Mouse (Mus musculus) cerebral cortex, adult 2 months (tissue): ENCODE data around the gene Aldh8a1.

Experiments
- WGBS: fragments of 180-500 bp; shearing (Covaris S2); methylation state at CpG from one replicate; pipeline ENCODE4 v1.1.7; 2018; 5-methylcytosine and 5-hydroxymethylcytosine counted together

Aldh8a1 gene

DNA sequence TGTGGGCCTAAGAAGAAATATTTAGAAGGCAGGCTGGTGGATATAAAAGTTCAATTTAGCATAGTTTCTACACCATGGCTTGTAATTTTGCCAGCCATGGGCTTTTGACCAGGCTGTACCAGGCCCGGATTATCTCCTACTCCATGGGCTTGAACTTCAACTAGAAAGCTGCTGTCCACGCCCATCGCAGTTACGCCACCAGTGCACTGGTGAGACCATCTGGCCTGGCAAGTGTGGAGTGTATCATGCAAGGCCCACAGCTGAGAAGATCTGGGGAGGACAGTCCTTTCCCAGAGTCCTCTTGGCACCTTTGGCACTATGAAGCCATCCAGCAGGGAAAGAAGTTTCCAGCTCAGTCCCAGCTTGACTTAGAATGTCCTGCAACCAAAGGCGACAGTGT, 39.1 kb downstream of the Aldh8a1 start:
- WGBS = 90% methylated on average over 5 of the region's 5 CpGs

DNA sequence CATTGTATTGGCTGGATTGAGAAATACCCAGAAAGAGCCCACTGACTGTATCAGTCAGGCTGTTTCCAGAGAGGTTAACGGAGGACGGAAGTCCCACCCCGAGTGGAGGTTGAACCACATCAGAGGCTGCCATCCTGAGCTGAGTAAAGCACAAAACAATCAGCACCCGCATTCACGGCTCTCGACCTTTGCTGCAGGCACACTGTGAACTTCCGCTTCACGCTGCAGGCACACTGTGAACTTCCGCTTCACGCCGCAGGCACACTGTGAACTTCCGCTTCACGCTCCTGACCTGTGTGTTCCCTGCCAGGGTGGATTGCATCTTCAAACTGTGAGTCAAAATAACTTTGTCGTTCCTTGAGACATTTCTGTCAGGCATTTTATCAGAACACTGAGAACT, 42.1 kb downstream of the Aldh8a1 start:
- WGBS = 76% methylated on average over 14 of the region's 14 CpGs

DNA sequence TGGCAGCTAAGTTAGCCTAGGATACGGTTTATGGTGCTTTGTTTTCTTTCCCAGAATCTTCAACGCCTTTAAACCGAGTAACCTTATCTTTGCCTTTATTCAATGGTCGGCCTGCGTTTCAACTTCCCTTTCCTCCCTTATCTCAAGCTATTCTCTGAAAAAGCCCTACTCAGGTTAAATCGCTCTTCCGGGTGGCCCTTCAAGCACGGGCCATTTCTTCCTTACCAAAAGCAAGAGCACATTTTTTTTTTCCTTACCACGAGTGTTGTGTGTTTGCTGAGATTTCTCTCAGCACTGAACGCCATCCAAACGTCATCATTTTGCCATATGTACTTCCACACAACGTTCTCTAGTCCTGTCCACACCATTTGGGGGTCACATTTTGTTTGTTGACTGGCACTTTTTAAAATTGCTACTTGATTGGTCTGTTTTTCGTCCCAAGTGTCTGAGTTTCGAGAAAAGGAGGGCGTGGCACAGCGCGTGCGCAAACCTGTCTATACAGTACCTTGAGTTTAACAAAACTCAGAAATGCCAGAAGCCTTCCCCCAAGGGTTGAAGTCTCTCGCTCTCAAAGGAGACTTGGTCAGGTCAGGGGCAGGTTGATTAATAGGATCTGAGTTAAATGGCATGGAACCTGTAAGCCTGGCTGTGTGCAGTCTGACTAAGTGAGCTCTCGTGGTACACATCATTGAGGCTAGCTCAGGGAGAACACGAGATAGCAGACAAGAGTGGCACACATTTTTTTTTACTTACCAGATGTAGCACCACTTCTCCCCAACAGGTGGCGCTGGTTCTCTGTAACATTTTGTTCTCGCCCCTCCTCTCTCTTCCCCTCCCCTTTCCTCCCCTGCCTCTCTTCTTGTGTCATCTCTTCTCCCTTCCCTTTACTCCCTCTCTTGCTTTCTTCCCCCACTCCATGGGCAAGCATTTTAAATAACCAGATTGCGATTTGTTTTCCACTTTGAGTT, 43.6 kb downstream of the Aldh8a1 start:
- WGBS = 76% methylated on average over 24 of the region's 24 CpGs

DNA sequence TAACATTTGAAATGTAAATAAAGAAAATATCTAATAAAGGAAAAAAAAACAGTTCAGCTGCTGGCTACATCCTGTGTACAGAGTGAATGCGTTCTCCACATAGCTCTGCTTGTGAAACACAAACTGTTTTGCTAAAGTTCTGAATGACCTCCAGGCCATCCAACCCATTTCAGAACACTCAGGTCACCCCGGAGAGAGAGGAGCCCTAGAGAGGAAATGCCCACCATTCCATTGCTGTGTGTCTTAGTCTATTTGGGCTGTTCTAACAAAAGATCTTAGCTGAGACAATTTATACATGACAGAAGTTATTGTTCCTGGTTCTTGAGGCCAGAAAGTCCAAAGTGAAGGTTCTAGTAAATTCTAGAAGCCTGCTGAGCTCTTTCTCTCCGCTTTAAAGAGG, 49.4 kb downstream of the Aldh8a1 start:
- 76% methylated on average over 3 of the region's 3 CpGs for WGBS

DNA sequence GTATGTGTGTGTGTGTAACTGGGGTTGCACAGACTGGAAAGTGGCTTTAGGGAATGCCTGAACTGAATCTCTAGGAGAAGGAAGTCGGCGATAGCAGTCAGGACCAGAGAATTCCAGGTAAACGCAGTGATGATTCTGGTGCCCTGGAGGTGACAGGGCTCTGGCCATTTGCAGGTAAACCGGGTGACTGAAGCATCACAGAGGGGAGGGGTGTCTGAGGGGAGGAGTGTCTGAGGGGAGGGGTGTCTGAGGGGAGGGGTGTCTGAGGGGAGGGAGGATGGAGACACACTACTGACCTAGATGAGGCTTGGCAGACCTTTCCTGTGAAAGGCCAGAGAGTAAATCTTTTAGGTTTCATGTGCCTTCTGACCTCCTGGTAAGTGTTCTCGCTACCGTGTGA, 50.9 kb downstream of the Aldh8a1 start:
- WGBS = 81% methylated on average over 6 of the region's 6 CpGs

DNA sequence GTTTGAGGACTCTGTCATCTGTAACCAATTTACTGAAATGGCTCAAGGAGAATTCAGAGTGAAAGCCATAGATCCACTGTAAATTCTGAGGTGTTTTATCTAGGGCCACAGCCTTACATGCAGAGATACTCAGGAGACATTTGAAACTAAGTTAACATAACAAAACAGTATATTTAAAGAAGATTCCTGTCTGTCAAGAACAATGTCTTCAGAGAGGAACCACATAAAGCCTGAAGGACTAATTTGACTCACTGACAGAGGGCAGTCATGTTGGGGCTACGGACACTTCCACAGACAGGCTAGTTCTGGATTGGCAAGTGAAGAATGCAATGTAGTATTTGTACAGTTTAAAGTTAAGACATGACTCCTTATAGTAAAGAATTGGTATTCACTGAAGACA, 62.2 kb downstream of the Aldh8a1 start:
- 98% methylated on average over 1 of the region's 1 CpGs for WGBS

DNA sequence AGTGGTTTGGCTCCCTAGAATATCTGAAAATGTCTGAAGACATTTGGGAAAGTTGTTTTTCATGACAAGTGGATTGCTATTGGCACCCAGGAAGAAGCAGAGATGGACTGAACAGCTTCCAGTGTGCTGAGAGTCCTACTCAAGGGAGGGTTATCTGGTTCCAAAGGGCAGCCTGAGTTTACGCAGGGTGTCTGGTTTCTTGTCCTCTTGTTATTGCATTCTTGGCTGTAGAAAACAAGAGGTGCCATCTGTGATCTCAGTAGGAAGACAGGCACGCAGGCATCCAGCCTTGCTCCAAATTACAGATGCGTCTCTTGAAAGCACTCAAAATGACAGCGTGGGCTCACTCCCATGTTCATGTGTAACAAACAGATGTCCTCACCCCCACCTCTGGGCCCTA, 63.9 kb downstream of the Aldh8a1 start:
- 70% methylated on average over 4 of the region's 4 CpGs for WGBS

DNA sequence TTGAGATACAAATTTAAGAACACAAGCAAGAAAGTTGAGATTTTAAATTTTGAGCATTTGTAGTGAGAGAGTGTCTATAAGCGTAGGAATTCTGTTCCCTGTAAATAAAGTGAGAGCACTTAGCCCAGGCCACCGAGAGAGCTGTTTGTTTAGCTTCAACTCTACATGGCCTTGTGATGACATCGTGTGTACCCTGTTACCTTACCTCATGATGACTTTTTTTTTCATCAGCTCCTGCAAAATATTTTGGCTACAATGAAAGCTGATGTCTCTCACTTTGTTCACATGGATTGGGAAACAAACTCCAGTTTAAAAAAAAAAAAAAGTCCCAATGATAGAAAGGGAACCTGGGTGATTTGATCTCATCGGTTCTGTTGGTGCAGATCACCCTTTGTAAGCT, 64.6 kb downstream of the Aldh8a1 start:
- WGBS = 82% methylated on average over 4 of the region's 4 CpGs

DNA sequence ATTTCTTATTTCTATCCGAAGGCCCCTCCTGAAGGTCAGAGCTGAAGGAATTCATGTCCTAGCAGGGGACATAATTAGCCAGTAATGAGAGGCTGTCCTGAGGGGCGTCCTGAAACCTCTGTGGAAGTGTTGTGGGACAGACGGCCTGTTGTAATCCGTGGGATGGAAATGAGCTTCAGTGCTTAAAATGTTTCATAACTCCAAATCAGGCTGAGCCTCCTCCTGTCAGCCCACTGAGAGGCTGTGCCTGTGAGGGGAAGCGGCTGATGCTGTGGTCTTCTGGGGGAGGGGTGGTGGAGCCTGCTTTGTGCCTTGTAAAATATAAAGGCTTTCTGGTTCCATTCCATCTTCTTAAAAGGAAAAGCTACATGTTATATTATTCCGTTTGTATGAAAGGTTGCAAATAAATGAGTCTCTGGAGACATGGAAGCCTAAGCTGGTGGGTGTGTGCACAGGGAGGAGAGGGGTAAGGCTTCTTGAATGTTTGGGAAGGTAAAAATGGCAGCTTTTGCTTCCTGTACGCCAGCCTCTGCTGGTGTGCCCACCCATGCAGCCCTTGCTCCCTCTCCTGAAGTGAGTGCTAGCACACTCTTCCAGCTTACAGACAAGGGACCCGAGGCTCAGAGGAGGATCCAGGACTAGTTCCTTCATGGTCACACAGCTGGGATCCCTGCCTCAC, 66.7 kb downstream of the Aldh8a1 start:
- WGBS = 35% methylated on average over 8 of the region's 8 CpGs

DNA sequence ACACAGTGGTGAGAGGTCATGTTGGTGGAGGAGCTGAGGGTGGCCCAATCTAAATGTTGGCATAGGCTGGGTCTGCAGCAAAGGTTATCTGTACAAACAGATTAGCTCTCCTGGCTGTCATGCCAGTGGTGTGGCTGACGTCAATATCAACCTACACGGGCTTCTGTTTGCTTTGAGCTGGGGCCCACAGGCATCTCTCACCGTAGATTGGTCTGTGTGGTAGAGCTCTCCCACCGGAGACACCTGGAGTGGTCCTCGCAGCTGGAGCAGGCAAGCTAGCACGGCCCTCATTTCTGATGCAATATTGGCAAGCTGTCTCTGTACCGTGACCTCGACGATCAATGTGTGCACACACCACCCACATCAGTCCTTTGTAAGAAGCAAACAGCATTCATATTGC, 67.3 kb downstream of the Aldh8a1 start:
- 80% methylated on average over 9 of the region's 9 CpGs for WGBS
